Mouse (Mus musculus) hindbrain, embryonic 16.5 days (tissue): ENCODE results near the gene Rtkn2. TPM values are rescaled to one million over a fixed set of nuclear protein-coding genes. Genes with fewer than 3 reads are reported as not detected.

Source experiments
- ATAC-seq: fragments of 200-750 bp; cut with Nextera tagmentation; 2 replicates; pipeline ENCODE4 v1.8.0; 2017; ENCODE audit warnings: moderate TSS enrichment, moderate library complexity
- H3K27ac ChIP-seq: fragments of 300-500 bp; sonication (generic); 2 replicates; pipeline ENCODE4 v1.5.1; 2014; ENCODE audit warnings: low read depth, mild to moderate bottlenecking, control low read depth, low read length, moderate library complexity
- H3K27me3 ChIP-seq: fragments of 300-500 bp; sonication (generic); replicated peaks from 2 replicates; pipeline ENCODE4 v1.6.1; 2014; ENCODE audit warnings: low read length; ENCODE audit not compliant: control insufficient read depth, insufficient read depth
- H3K36me3 ChIP-seq: fragments of 300-500 bp; sonication (generic); 2 replicates; pipeline ENCODE4 v1.6.1; 2014; ENCODE audit warnings: mild to moderate bottlenecking, low read length, moderate library complexity, mixed read lengths; ENCODE audit not compliant: control insufficient read depth, insufficient read depth
- H3K4me1 ChIP-seq: fragments of 300-500 bp; sonication (generic); 2 replicates; pipeline ENCODE4 v1.6.1; 2014; ENCODE audit warnings: low read depth, low read length; ENCODE audit not compliant: control insufficient read depth, insufficient read depth
- H3K4me2 ChIP-seq: fragments of 300-500 bp; sonication (generic); 2 replicates; pipeline ENCODE4 v1.6.1; 2014; ENCODE audit warnings: mild to moderate bottlenecking, low read length, control low read depth, moderate library complexity
- H3K4me3 ChIP-seq: fragments of 300-500 bp; sonication (generic); 2 replicates; pipeline ENCODE4 v1.5.1; 2014; ENCODE audit warnings: mild to moderate bottlenecking, low read length, control low read depth, moderate library complexity
- H3K9ac ChIP-seq: fragments of 300-500 bp; sonication (generic); 2 replicates; pipeline ENCODE4 v1.6.1; 2014; ENCODE audit warnings: low read depth, mild to moderate bottlenecking, control low read depth, low read length, moderate library complexity
- H3K9me3 ChIP-seq: fragments of 300-500 bp; sonication (generic); 2 replicates; pipeline ENCODE4 v1.6.1; 2014; ENCODE audit warnings: mild to moderate bottlenecking, low read length, moderate library complexity; ENCODE audit not compliant: control insufficient read depth
- WGBS: fragments of 180-500 bp; shearing (Covaris S2); extraction: QIAGEN DNeasy Blood & Tissue Kit; methylation state at CpG from one replicate; pipeline ENCODE4 v1.1.7; 2014; 5-methylcytosine and 5-hydroxymethylcytosine counted together
- polyA plus RNA-seq: library from polyadenylated mRNA; unstranded; fragments of >200 nt; fragmentation: Nextera tagmentation; extraction: Ambion mirVana; gene quantifications from 2 replicates; pipeline ENCODE4 v1.2.1, GENCODE M21; 2015

Rtkn2 gene
- polyA plus RNA-seq, 1 experiment from 2014 or later = 4.4 TPM

DNA sequence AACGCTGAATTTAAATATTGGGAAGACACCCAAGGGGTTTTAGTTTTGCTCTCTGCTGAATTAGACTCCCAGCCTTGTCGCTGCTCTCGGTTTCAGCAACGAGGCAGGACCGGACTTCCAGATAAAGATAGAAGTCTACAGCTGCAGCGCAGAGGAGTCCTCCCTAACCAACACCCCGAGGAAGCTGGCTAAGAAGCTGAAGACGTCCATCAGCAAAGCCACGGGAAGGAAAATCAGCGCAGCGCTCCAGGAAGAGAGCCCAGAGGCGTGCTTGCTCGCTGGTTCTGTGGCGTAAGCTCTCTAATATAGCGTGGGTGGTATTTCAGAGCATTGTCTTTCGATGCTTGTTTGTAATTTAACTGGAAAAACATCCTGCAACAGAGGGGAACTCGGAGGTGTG is 26.0 kb downstream of the Rtkn2 start:
- Histone ChIP-seq H3K27ac (no peak overlapping the region), H3K4me1 (no peaks in the 10 kb centered on the region), H3K9me3 (no peaks in the 10 kb centered on the region), H3K4me3 (no peak overlapping the region), H3K4me2 (no peak overlapping the region), H3K9ac (no peak overlapping the region), H3K27me3 (no peaks in the 10 kb centered on the region), H3K36me3 (no peaks in the 10 kb centered on the region)
- WGBS = 81% methylated on average over 17 of the region's 17 CpGs
- no peak for ATAC-seq

DNA sequence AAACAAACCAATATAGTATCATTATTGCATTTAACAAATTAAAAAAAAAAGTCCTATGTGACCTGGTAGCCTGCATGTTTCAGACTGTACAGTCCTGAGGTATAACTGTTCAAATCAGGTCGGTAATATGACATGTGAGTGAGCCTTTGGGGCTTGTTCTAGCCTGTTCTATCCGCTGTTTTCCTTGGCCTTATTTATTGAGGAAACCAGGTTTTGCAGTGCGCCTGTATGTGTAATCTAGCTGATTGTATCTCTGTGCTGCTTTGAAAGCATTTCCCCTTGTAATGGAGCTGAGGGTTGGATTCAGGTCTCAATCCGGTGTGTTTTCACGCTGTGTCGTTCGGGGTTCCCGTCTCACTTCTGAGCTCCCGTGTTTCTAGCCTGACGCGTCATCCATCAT is 27.1 kb downstream of the Rtkn2 start:
- Histone ChIP-seq H3K36me3 (no peaks in the 10 kb centered on the region), H3K9me3 (no peaks in the 10 kb centered on the region), H3K27ac (no peak overlapping the region), H3K4me2 (no peak overlapping the region), H3K27me3 (no peaks in the 10 kb centered on the region), H3K4me1 (no peaks in the 10 kb centered on the region), H3K9ac (no peak overlapping the region), H3K4me3 (no peak overlapping the region)
- WGBS = 90% methylated on average over 11 of the region's 11 CpGs
- no peak for ATAC-seq

DNA sequence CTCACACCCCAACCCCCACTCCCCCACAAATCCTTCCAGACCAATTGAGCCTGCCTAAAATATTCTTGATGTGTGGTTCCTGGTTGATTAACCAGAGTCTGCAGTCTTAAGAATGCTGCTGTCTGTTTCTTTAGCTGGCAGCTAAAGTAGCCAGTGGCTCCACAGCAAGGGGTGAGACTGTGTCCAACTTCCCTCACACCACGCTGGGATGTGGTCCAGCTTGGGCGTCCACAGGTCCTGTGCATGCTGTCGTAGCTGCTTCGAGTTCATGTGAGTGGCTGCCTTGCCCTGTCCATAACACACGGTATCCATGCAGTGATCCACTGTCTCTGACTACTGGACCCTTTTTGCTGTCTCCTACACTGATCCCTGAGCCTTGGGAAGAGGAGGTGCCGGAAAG is 27.7 kb downstream of the Rtkn2 start:
- H3K36me3 ChIP-seq = no peaks in the 10 kb centered on the region
- WGBS = 90% methylated on average over 6 of the region's 6 CpGs
- H3K4me2 ChIP-seq = no peak overlapping the region
- H3K27ac ChIP-seq = no peak overlapping the region; the same call in 1 of the 2 replicates
- H3K4me1 ChIP-seq = no peaks in the 10 kb centered on the region
- H3K4me3 ChIP-seq = no peak overlapping the region
- H3K9me3 ChIP-seq = no peaks in the 10 kb centered on the region
- ATAC-seq = no peak
- H3K27me3 ChIP-seq = no peaks in the 10 kb centered on the region
- no peak overlapping the region for H3K9ac ChIP-seq

DNA sequence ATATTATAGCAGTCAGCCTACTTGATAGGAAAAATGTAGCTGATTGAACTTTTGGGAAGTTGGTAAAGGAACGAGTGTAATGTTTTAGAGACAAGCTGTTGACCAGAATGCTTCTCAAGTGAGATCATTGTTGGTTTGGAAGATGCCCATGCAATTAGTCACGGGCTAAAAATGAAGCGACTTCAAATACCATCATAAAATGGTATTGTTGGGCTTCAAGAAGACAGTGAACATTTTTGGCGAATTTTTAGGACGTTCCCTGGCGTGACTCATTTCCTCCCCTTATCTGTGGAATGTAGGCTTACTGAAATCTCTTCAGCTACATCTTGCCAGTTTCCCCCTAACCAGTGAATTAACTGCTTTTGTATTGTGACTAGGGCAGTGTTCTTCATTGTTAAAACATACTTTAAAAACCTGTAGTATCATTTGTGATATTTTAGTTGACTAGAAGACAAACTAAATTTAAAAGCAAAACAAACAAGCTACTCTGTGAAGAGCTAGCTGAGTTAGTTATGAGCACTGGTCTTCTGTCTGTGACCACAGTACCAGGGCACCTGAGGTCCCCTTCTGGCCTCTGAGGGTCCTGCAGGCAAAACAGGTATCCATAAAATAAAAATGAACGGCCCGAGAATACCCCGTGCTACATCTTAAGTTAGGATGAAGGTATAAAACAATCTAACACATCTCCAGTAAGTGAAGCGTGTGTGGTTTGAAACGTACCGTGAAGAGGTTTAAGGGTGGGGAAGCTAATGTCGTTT is 29.0 kb downstream of the Rtkn2 start:
- no peak for ATAC-seq
- H3K27me3 ChIP-seq = no peaks in the 10 kb centered on the region
- H3K9me3 ChIP-seq = no peaks in the 10 kb centered on the region
- no peaks in the 10 kb centered on the region for H3K4me1 ChIP-seq
- no peak overlapping the region for H3K9ac ChIP-seq
- H3K4me3 ChIP-seq = no peak overlapping the region
- no peak overlapping the region for H3K27ac ChIP-seq
- WGBS = 87% methylated on average over 13 of the region's 13 CpGs
- H3K4me2 ChIP-seq = no peak overlapping the region
- no peaks in the 10 kb centered on the region for H3K36me3 ChIP-seq

DNA sequence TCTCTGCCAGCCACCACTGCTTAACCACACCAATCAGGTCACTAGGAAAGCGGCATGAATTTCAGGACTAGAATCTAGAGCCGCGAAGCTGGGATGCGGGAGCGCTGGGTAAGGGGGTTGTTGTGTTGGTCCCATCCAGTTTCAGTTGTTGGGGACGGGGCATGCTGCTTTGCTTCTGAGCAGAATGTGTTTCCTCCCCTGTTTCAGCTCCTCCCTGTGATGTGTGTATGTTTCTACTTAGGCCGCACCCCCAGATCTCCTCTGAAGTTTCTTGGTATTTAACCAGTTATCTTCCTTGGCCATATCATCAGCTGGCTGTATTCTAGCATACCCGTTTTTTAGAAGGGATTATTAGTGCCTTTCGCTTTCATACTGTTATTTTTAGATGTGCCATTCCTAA is 29.9 kb downstream of the Rtkn2 start:
- Histone ChIP-seq H3K4me3 (no peak overlapping the region), H3K36me3 (no peaks in the 10 kb centered on the region), H3K9me3 (no peaks in the 10 kb centered on the region), H3K27ac (no peak overlapping the region), H3K4me2 (no peak overlapping the region), H3K4me1 (no peaks in the 10 kb centered on the region), H3K27me3 (no peaks in the 10 kb centered on the region), H3K9ac (no peak overlapping the region)
- no peak for ATAC-seq
- WGBS = 95% methylated on average over 9 of the region's 9 CpGs

DNA sequence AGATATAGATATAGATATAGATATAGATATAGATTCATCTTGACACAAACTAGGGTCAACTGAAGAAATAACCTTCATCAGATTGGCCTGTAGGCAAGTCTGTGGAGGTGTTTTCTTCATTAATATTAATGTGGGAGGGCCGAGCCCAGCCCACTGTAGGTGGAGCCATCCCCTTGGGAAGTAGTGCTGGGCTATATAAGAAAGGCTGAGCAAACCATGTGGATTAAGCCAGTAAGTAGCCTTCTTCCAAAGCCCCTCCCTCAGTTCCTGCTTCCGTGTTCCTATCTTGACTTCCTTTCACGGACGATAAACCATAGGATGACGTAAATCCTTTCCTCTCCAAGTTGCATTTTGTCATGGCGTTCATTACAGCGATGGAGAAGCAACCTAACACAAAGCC is 30.5 kb downstream of the Rtkn2 start:
- Histone ChIP-seq H3K27me3 (no peaks in the 10 kb centered on the region), H3K4me1 (no peaks in the 10 kb centered on the region), H3K9ac (no peak overlapping the region), H3K4me2 (no peak overlapping the region), H3K36me3 (no peaks in the 10 kb centered on the region), H3K27ac (no peak overlapping the region), H3K9me3 (no peaks in the 10 kb centered on the region), H3K4me3 (no peak overlapping the region)
- ATAC-seq = no peak
- WGBS = 96% methylated on average over 7 of the region's 7 CpGs

DNA sequence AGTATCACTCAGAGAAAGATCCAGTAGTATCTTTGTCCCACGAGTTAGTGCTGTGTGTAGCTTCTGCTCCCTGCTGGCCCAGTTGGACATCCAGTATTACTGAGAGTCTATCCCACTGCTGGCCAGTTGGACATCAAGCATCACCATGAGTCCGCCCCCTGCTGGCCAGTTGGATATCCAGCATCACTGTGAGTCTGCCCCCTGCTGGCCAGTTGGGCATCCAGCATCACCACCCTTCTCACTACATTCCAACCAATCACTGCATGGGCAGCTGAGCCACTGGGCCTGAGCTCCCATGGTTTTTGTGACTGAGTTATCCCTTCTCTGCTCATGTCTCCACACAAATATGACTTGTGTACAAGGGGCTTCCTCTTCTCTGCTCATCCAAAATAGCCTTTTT is 33.8 kb downstream of the Rtkn2 start:
- no peak overlapping the region for H3K9ac ChIP-seq
- H3K27me3 ChIP-seq = no peaks in the 10 kb centered on the region
- no peaks in the 10 kb centered on the region for H3K36me3 ChIP-seq
- H3K4me1 ChIP-seq = no peaks in the 10 kb centered on the region
- H3K4me3 ChIP-seq = no peak overlapping the region
- ATAC-seq = no peak
- WGBS = 91% methylated on average over 2 of the region's 2 CpGs
- H3K4me2 ChIP-seq = no peak overlapping the region
- H3K27ac ChIP-seq = no peak overlapping the region
- H3K9me3 ChIP-seq = no peaks in the 10 kb centered on the region

DNA sequence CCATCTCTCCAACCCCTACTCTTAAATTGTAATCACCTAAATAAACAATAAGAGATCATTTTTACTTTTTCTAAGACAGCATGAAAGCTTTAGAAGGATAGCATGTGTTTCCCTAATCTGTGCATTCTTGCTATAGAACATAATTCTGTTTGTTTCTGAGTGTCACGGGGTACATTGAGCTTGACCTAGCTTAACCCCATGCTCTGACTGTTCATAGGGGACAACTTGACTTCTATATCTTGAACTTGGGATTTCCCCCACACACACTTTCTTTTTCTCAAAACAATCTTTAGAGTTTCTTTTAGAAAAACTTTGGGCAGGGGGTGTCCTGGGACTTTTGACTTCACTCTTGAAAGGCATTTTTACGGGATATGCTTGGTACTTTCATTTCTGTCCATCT is 41.4 kb downstream of the Rtkn2 start:
- Histone ChIP-seq H3K4me2 (no peak overlapping the region), H3K9ac (no peak overlapping the region), H3K4me1 (no peaks in the 10 kb centered on the region), H3K27ac (no peak overlapping the region), H3K9me3 (peaks cover 9% of the 10 kb centered on the region), H3K4me3 (no peak overlapping the region), H3K27me3 (no peaks in the 10 kb centered on the region), H3K36me3 (0 out of 2 replicates have a peak, but pooled peaks cover 2% of the 10 kb centered on the region)
- WGBS = 95% methylated on average over 2 of the region's 2 CpGs
- ATAC-seq = no peak

DNA sequence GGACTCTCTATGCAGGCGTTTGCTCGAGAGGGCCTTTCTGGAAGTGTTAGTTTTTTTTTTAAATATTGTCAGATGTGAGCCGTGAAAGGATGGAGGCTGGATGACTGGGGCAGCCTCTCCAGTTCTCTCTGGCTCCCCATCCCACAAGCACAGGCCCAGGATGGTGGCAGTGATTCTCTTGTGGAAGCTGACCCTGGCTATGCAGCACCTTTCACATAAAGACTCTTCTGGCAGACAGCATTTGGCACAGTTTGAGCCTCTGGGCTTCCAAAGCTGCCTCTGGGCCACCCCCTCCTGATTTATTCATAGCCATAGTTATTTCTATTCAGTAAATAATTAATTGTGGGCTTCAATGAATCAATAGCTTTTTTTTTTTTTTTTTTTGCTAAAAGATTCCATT is 46.3 kb downstream of the Rtkn2 start:
- no peaks in the 10 kb centered on the region for H3K27me3 ChIP-seq
- no peak overlapping the region for H3K27ac ChIP-seq
- no peak overlapping the region for H3K9ac ChIP-seq
- ATAC-seq = peak; percentile 56
- H3K4me3 ChIP-seq = no peak overlapping the region
- H3K36me3 ChIP-seq = no peaks in the 10 kb centered on the region
- no peaks in the 10 kb centered on the region for H3K4me1 ChIP-seq
- WGBS = 80% methylated on average over 3 of the region's 3 CpGs
- no peak overlapping the region for H3K4me2 ChIP-seq
- H3K9me3 ChIP-seq = no peaks in the 10 kb centered on the region
